Mouse (Mus musculus): ENCODE results near the gene Pparg.

GRCm38 (mm10) chr6:115521923-115522322 lies 161.2 kb downstream of the Pparg start:
- no peak for TF ChIP-seq CTCF (IDR thresholded peaks at IDR 0.05; ENCODE audit: control insufficient read depth, insufficient read depth, insufficient read length)
- no peak for TF ChIP-seq USF1 (IDR thresholded peaks at IDR 0.05; ENCODE audit: low read depth)
- TF ChIP-seq CEBPB (IDR thresholded peaks at IDR 0.05; ENCODE audit: low read depth), result no peak
- TF ChIP-seq MYOG (IDR thresholded peaks at IDR 0.05; ENCODE audit: control insufficient read depth, extremely low read depth, insufficient read length), result no peak
